Mouse (Mus musculus) thymus, adult 2 months (tissue): Measurements from ENCODE around the gene Ptges3l. TPM values are rescaled to one million over a fixed set of nuclear protein-coding genes. Genes with fewer than 3 reads are reported as not detected.
A peak's percentile ranks its signal among the peaks of the same experiment; 100 is the strongest.

Experiments used
- DNase-seq: peaks from one replicate; pipeline ENCODE4 v3.0.0; 2021
- H3K27ac ChIP-seq: fragments of 200-500 bp; 2 replicates; pipeline ENCODE4 v1.5.1; 2012; ENCODE audit warnings: low read length, control low read depth; ENCODE audit not compliant: control insufficient read depth, insufficient read depth
- H3K27me3 ChIP-seq: fragments of 200-500 bp; 2 replicates; pipeline ENCODE4 v1.6.1; 2012; ENCODE audit warnings: mild to moderate bottlenecking, low read length, moderate library complexity, mixed read lengths; ENCODE audit not compliant: control insufficient read depth, insufficient read depth
- H3K36me3 ChIP-seq: fragments of 200-500 bp; 2 replicates; pipeline ENCODE4 v1.6.1; 2012; ENCODE audit warnings: mild to moderate bottlenecking, low read length, moderate library complexity; ENCODE audit not compliant: control insufficient read depth, insufficient read depth
- H3K4me1 ChIP-seq: fragments of 200-500 bp; replicated peaks from 2 replicates; pipeline ENCODE4 v1.6.1; 2012; ENCODE audit warnings: low read length; ENCODE audit not compliant: control insufficient read depth, insufficient read depth
- H3K4me3 ChIP-seq: fragments of 200-500 bp; 2 replicates; pipeline ENCODE4 v1.5.1; 2012; ENCODE audit warnings: mild to moderate bottlenecking, low read length, control low read depth, moderate library complexity; ENCODE audit not compliant: control insufficient read depth, insufficient read depth
- CTCF ChIP-seq: fragments of 200-500 bp; IDR thresholded peaks from 2 replicates; pipeline ENCODE4 v1.5.1; 2012; ENCODE audit warnings: mild to moderate bottlenecking, control low read depth, low read length, moderate library complexity, borderline replicate concordance; ENCODE audit not compliant: control insufficient read depth, poor library complexity, insufficient read depth; ENCODE audit errors: extremely low read depth
- POLR2A ChIP-seq: fragments of 200-500 bp; IDR thresholded peaks from 2 replicates; pipeline ENCODE4 v1.6.1; 2012; ENCODE audit warnings: mild to moderate bottlenecking, low read length, control low read depth, moderate library complexity; ENCODE audit not compliant: control insufficient read depth, poor library complexity, insufficient read depth; ENCODE audit errors: extremely low read depth
- WGBS: fragments of 180-500 bp; shearing (Covaris S2); methylation state at CpG from one replicate; pipeline ENCODE4 v1.1.7; 2018; 5-methylcytosine and 5-hydroxymethylcytosine counted together
- polyA plus RNA-seq: library from polyadenylated mRNA; depleted of rRNA; stranded (reverse); fragments of >200 nt; gene quantifications from 2 replicates; pipeline ENCODE4 v1.2.3, GENCODE M21; 2012

Ptges3l gene
- polyA plus RNA-seq, 1 experiment: 3.1 TPM

DNA sequence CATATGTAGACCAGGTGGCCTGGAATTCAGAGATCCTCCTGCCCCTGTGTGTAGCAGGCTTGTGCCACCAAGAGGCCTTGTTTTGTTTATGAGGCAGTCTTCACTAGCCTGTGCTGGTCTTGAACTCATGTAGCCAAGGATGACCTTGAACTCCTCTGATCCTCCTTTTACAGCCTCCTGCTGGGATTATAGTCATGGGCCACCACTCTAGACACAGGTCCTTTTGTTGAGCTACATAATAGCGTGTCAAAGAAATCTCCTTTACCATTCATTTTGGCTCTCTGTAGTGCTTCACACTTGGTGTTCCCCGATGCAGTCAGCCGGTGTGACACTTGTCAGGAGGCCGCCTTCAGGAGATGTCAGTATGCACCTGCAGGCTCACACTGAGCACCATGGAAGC lies 11.8 kb upstream of the Ptges3l start:
- Histone ChIP-seq H3K4me1 (peaks cover 2% of the 10 kb centered on the region; the same call in 1 of the 2 replicates), H3K27me3 (no peaks in the 10 kb centered on the region), H3K36me3 (peaks cover 10% of the 10 kb centered on the region), H3K27ac (no peak overlapping the region), H3K4me3 (no peak overlapping the region)
- WGBS: 95% methylated on average over 4 of the region's 4 CpGs
- no peak for DNase-seq
- no peak for TF ChIP-seq POLR2A
- TF ChIP-seq CTCF: no peak

DNA sequence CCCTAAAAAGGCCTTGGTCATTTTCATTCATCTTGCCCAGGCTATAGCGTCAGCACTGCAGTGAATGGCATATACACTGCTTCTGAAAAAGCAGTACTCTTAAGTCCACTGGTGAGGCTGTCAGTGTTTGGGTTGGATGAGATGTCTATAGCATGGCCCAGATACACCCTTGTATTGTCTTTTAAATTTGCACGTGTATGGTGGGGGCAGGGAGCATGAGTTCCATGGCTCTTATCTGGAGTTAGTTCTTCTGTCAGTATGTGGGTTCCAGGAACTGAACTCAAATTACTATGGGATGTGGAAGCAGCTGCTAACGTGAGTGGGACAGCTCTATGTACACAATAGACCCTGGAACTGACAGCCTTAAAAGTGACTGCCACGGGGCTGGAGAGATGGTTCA lies 10.7 kb upstream of the Ptges3l start:
- no peak for TF ChIP-seq POLR2A
- no peak for TF ChIP-seq CTCF
- Histone ChIP-seq H3K4me1 (peaks cover 2% of the 10 kb centered on the region; the same call in 1 of the 2 replicates), H3K36me3 (peaks cover 15% of the 10 kb centered on the region), H3K4me3 (no peak overlapping the region), H3K27ac (no peak overlapping the region), H3K27me3 (no peaks in the 10 kb centered on the region)
- no peak for DNase-seq
- WGBS: 94% methylated on average over 4 of the region's 4 CpGs

DNA sequence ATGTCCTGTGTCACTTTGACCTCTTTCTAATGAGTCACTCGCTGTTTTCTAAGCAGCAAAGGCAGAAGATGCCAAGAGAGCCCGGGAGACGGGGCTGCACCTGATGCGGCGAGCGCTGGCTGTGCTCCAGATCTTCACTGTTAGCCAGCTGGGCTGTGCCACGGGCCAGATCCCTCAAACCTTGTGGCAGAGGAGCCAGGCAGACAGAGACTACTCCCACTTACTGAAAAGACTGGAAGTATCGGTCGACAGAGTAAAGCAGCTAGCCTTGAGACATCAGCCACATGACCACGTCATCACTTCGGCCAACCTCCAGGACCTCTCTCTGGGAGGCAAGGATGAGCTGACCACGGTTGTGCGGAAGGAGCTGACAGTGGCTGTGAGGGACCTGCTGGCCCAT lies 8.3 kb upstream of the Ptges3l start:
- Histone ChIP-seq H3K27me3 (no peaks in the 10 kb centered on the region), H3K4me1 (peaks cover 2% of the 10 kb centered on the region; the same call in 1 of the 2 replicates), H3K4me3 (no peak overlapping the region), H3K36me3 (peaks cover 20% of the 10 kb centered on the region), H3K27ac (no peak overlapping the region)
- no peak for DNase-seq
- WGBS: 95% methylated on average over 13 of the region's 13 CpGs
- no peak for TF ChIP-seq POLR2A
- no peak for TF ChIP-seq CTCF

DNA sequence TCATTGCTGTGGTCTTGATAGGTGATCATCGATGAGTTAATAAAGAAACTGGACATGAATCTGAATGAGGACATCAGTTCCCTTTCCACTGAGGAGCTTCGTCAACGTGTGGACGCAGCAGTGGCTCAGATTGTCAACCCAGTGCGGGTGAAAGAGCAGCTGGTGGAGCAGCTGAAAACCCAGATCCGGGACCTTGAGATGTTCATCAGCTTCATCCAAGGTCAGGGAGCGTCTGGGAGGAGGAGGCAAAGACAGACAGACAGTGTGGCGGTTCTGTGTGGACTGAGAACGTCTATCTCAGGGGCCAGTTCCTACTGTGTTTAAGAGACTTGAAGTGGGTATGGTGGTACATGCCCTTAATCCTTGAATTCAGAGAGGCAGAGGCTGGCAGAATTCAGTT lies 6.2 kb upstream of the Ptges3l start:
- DNase-seq: no peak
- Histone ChIP-seq H3K4me3 (no peak overlapping the region), H3K4me1 (peaks cover 2% of the 10 kb centered on the region; the same call in 1 of the 2 replicates), H3K27me3 (no peaks in the 10 kb centered on the region), H3K36me3 (peaks cover 20% of the 10 kb centered on the region), H3K27ac (no peak overlapping the region)
- no peak for TF ChIP-seq CTCF
- no peak for TF ChIP-seq POLR2A
- WGBS: 95% methylated on average over 9 of the region's 9 CpGs

DNA sequence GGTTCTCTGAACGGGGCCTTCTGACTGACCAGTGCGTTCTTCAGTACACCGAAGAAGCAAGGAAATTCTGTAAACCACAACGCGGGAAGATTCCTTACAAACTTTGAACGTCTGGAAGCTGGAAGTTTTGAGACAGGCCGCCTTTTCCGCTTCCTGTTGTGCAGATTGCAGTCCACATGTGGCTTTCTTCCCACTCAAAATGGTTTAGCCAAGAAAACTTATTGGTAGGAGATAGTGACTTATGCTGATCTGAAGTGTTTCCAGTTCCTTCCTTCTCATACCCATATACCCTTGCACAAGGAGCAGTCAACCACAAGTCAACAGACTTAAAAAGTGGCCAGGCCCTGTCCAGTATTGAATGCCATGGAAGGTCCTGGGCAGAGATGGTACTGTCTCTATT lies 1.0 kb upstream of the Ptges3l start:
- no peak for DNase-seq
- Histone ChIP-seq H3K27me3 (no peaks in the 10 kb centered on the region), H3K4me3 (no peak overlapping the region), H3K36me3 (peaks cover 5% of the 10 kb centered on the region; the same call in 1 of the 2 replicates), H3K27ac (no peak overlapping the region), H3K4me1 (peaks cover 11% of the 10 kb centered on the region)
- TF ChIP-seq POLR2A: no peak
- no peak for TF ChIP-seq CTCF
- 75% methylated on average over 8 of the region's 8 CpGs for WGBS

- peak; percentile 19 for DNase-seq
- no peaks in the 10 kb centered on the region for H3K27me3 ChIP-seq
- H3K36me3 ChIP-seq: peaks cover under 1% of the 10 kb centered on the region; the same call in 1 of the 2 replicates
- no peak within 1 kb of the TSS; the same call in 1 of the 2 replicates for H3K27ac ChIP-seq
- TF ChIP-seq CTCF (no peak), POLR2A (no peak)
- peaks cover 11% of the 10 kb centered on the region for H3K4me1 ChIP-seq
- 10% methylated on average over 23 of the region's 23 CpGs for WGBS
- H3K4me3 ChIP-seq: peak within 1 kb of the TSS; percentile 95
These were observed 855 bp downstream of the Ptges3l start, which contains the start of gene Gm27029 for GRCm38 (mm10) chr11:101424105-101424851. Gene Gm27029, minus strand, starts transcription at chr11:101424796.
